Mouse (Mus musculus) C2C12 (cell line): ENCODE results near the gene Olfr1181.
"Not testable (repeated sequence)": the region's sequence is repeated elsewhere in the genome, so short reads cannot be mapped to it uniquely, and the experiment has no call there.

ENCODE experiments used
- CTCF ChIP-seq: IDR thresholded peaks from one replicate; pipeline ENCODE4 v1.5.1; 2011; ENCODE audit not compliant: control insufficient read depth, insufficient read depth, insufficient read length
- MAX ChIP-seq: IDR thresholded peaks from one replicate; pipeline ENCODE4 v1.6.1; 2011; ENCODE audit warnings: mild to moderate bottlenecking, control low read depth
- MYOD1 ChIP-seq: IDR thresholded peaks from one replicate; pipeline ENCODE4 v1.6.1; 2011; ENCODE audit warnings: low read depth; ENCODE audit not compliant: control insufficient read depth, insufficient read length
- USF1 ChIP-seq: IDR thresholded peaks from one replicate; pipeline ENCODE4 v1.6.1; 2011; ENCODE audit warnings: low read depth, mild to moderate bottlenecking, control low read depth, moderate library complexity

DNA sequence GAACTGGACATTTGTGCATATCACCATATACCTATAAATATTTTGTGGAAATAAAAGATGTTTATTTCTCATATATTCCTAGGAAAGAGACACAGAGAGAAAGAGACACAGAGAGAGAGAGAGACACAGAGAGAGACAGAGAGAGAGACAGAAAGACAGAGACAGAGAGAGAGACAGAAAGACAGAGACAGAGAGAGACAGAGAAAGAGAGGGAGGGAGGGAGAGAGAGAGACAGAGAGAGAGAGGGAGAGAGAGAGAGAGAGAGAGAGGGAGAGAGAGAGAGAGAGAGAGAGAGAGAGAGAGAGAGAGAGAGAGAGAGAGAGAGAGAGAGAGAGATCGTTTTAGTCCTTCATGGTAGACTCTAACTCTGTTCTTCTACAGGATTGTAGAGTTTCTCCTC, 28.6 kb upstream of the Olfr1181 start, which contains the start of gene Olfr1183:
- not testable (repeated sequence) for TF ChIP-seq CTCF, USF1, MYOD1, MAX
